In the genomic region with DNA sequence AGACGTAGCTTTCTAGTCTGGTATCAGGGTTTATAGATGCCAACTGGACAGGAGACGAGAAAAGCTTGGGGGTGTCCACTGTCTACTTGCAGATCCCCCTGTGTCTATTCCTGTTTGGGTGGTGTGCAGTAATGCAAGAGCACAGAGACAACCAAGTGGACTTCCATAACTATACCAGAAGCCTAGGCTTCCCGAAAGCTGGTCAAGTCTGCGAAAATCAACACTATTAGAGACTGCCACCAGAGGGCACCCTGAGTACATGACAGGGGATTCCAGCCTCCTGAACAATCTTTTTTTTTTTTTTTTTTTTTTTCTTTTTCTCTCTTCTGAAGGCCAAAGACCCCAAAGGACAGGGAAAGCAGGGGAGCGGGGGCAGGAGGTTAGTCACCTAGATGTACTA, we compare ENCODE assay signal across 9 mouse cellular contexts. TPM values are rescaled to one million over a fixed set of nuclear protein-coding genes. Genes with fewer than 3 reads are reported as not detected.
DNase-seq lines count a peak whose midpoint lies in the region; ATAC-seq and TF ChIP-seq lines count a peak whose summit lies in the region.
"Had no signal": no experiment of that assay in that cellular context is flagged by ENCODE, and none has a peak within 500 bp of the region (broad histone marks: within the 10 kb centered on the region; RNA-seq: fewer than 3 reads in every experiment).

No protein-coding gene starts in this region.

- no peaks in the 10 kb centered on the region for H3K9me3 ChIP-seq in G1E (replicated peaks)
- H3K9me3 ChIP-seq in limb, embryonic 13.5 days = no peaks in the 10 kb centered on the region

- ATAC-seq in G1E (ENCODE audit: extremely low read depth, insufficient number of reproducible peaks, low FRiP score, poor library complexity, severe bottlenecking) = no peak
- peak; percentile 55; the same call in 1 of the 2 replicates for ATAC-seq in cerebellum, adult (ENCODE audit: insufficient number of reproducible peaks, low FRiP score, low TSS enrichment)
- peak; percentile 80 for ATAC-seq in frontal cortex, adult (ENCODE audit: low TSS enrichment)
- ATAC-seq in limb, embryonic 13.5 days (ENCODE audit: low FRiP score, low read depth) = peak; percentile 21; the same call in 1 of the 2 replicates

- peaks cover 8% of the 10 kb centered on the region; the same call in 1 of the 2 replicates for H3K4me1 ChIP-seq in G1E (ENCODE audit: insufficient read depth, low read depth, low read length)
- H3K4me1 ChIP-seq in limb, embryonic 13.5 days = peaks cover 17% of the 10 kb centered on the region

- TF ChIP-seq CTCF in G1E (IDR thresholded peaks at IDR 0.05; ENCODE audit: low read depth, low read length) = peak; percentile 46

- no peak overlapping the region for H3K4me2 ChIP-seq in limb, embryonic 13.5 days (replicated peaks)

- H3K9ac ChIP-seq in limb, embryonic 13.5 days = no peak overlapping the region

- WGBS in limb, embryonic 13.5 days = 17% methylated on average over 5 of the region's 5 CpGs

- no peak overlapping the region for H3K4me3 ChIP-seq in G1E (ENCODE audit: low read depth, low read length)
- H3K4me3 ChIP-seq in limb, embryonic 13.5 days = no peak overlapping the region

- no peaks in the 10 kb centered on the region for H3K36me3 ChIP-seq in G1E (replicated peaks)
- H3K36me3 ChIP-seq in limb, embryonic 13.5 days = no peaks in the 10 kb centered on the region

- H3K27ac ChIP-seq in limb, embryonic 13.5 days = no peak overlapping the region

- DNase-seq in 416B (ENCODE audit: low read depth) (peak; percentile 75), G1E (ENCODE audit: low spot score) (peak; percentile 20)
- DNase-seq in kidney, adult 8-10 months = peak; percentile 52 to 85
- peak; percentile 85 for DNase-seq in retina, postnatal 1 day
- peak; percentile 84 for DNase-seq in thymus, postnatal 4 days

- peaks cover 64% of the 10 kb centered on the region for H3K27me3 ChIP-seq in G1E (ENCODE audit: insufficient read depth, low read length)
- peaks cover 93% of the 10 kb centered on the region for H3K27me3 ChIP-seq in limb, embryonic 13.5 days

RNA-seq across cellular contexts. Expression of gene 6430628N08Rik, which starts 12.4 kb away (rescaled TPM):
- total RNA-seq in G1E (2014; fragmentation: Nextera tagmentation) (not detected in 2 replicates), G1E (2017) (not detected in 2 replicates)
- polyA plus RNA-seq in G1E (2012) = not detected in 2 replicates
- polyA plus RNA-seq in limb, embryonic 13.5 days (2015; fragmentation: Nextera tagmentation; extraction: Ambion mirVana) = not detected in 2 replicates
- polyA plus RNA-seq: heart, embryonic 14.5 days had no signal

RNA-seq across cellular contexts. Expression of gene Kncn, which starts 18.6 kb away (rescaled TPM):
- not detected in 2 replicates for total RNA-seq in G1E (2014; fragmentation: Nextera tagmentation)
- total RNA-seq in G1E (2017) = not detected in 2 replicates
- not detected in 2 replicates for polyA plus RNA-seq in G1E (2012)
- polyA plus RNA-seq in limb, embryonic 13.5 days (2015; fragmentation: Nextera tagmentation; extraction: Ambion mirVana) = not detected in 2 replicates
- polyA plus RNA-seq: heart, embryonic 14.5 days had no signal

RNA-seq across cellular contexts. Expression of gene Dmbx1, which starts 36.9 kb away (rescaled TPM):
- total RNA-seq in G1E (2014; fragmentation: Nextera tagmentation) = not detected in 2 replicates
- total RNA-seq in G1E (2017) = 0.06 and 0.11 TPM in 2 replicates
- polyA plus RNA-seq in G1E (2012) = 0.01 TPM in 1 of 2 replicates, not detected in the other
- polyA plus RNA-seq in limb, embryonic 13.5 days (2015; fragmentation: Nextera tagmentation; extraction: Ambion mirVana) = 0.18 TPM in 1 of 2 replicates, not detected in the other
- polyA plus RNA-seq: heart, embryonic 14.5 days had no signal

Comparison
In these comparisons a context has a peak if more than half of its experiments do, and no peak if none do; other contexts are left out.
1. DNase-seq: peak in every context shown above with its lines; median percentile 85 in retina, postnatal 1 day; 84 in thymus, postnatal 4 days; 75 in 416B; 68 in kidney, adult 8-10 months; 20 in G1E.